Mouse (Mus musculus) CD8-positive naive resting alpha-beta T cell, adult 57 days (primary cell): ENCODE data around the gene Gcfc2. TPM values are rescaled to one million over a fixed set of nuclear protein-coding genes. Genes with fewer than 3 reads are reported as not detected.

ENCODE experiments used
- total RNA-seq: library from RNA; stranded (reverse); gene quantifications from one replicate; pipeline ENCODE4 v1.2.4, GENCODE M21; 2023

The Gcfc2 gene
- total RNA-seq, result 23.1 TPM

GRCm38 (mm10) chr6:81923523-81924142 lies at the start of gene Gcfc2:
Gene Gcfc2, plus strand, starts transcription at chr6:81923669.

GRCm38 (mm10) chr6:81965296-81966067 lies 42.0 kb downstream of the Gcfc2 start, which contains the start of gene Mrpl19:
Gene Mrpl19, minus strand, starts transcription at chr6:81965958.

Other genes starting within 250 kb of the Gcfc2 start
- 29.5 TPM for gene Mrpl19, start 42.3 kb downstream of the Gcfc2 start, total RNA-seq
- gene Eva1a, start 117.4 kb downstream of the Gcfc2 start, total RNA-seq, result not detected